Mouse (Mus musculus) heart, adult 2 months (tissue): ENCODE measurements around the gene Tmem8. TPM values are rescaled to one million over a fixed set of nuclear protein-coding genes. Genes with fewer than 3 reads are reported as not detected.
A peak's percentile ranks its signal among the peaks of the same experiment; 100 is the strongest.

ENCODE experiments used
- DNase-seq, 2 experiments: peaks; one replicate each; pipeline ENCODE4 v3.0.0; 2021
- H3K27ac ChIP-seq: fragments of 200-600 bp; 2 replicates; pipeline ENCODE4 v1.8.1; 2022
- H3K27me3 ChIP-seq: fragments of 200-500 bp; 2 replicates; pipeline ENCODE4 v1.6.1; 2012; ENCODE audit warnings: mild to moderate bottlenecking, low read length, inconsistent platforms, mixed read lengths; ENCODE audit not compliant: control insufficient read depth, insufficient read depth
- H3K36me3 ChIP-seq: fragments of 200-500 bp; 2 replicates; pipeline ENCODE4 v1.6.1; 2012; ENCODE audit warnings: low read length, inconsistent platforms; ENCODE audit not compliant: control insufficient read depth, insufficient read depth
- H3K4me1 ChIP-seq: fragments of 200-500 bp; 2 replicates; pipeline ENCODE4 v1.6.1; 2011; ENCODE audit warnings: low read length; ENCODE audit not compliant: control insufficient read depth, insufficient read depth
- H3K4me3 ChIP-seq: fragments of 200-600 bp; 2 replicates; pipeline ENCODE4 v1.8.1; 2022
- H3K79me2 ChIP-seq: fragments of 200-500 bp; replicated peaks from 2 replicates; pipeline ENCODE4 v1.6.1; 2012; ENCODE audit warnings: mild to moderate bottlenecking, inconsistent platforms, low read length, moderate library complexity, mixed read lengths; ENCODE audit not compliant: control insufficient read depth, insufficient read depth
- H3K9ac ChIP-seq: fragments of 200-500 bp; 2 replicates; pipeline ENCODE4 v1.6.1; 2012; ENCODE audit warnings: low read depth, mild to moderate bottlenecking, control low read depth, inconsistent platforms, low read length, mixed read lengths
- CTCF ChIP-seq: fragments of 200-600 bp; IDR thresholded peaks from 2 replicates; pipeline ENCODE4 v1.8.1; 2022; ENCODE audit warnings: antibody characterized with exemption, mild to moderate bottlenecking, moderate library complexity
- EP300 ChIP-seq: fragments of 200-500 bp; IDR thresholded peaks from 2 replicates; pipeline ENCODE4 v1.6.1; 2011; ENCODE audit warnings: low read depth, low read length, control low read depth; ENCODE audit not compliant: insufficient read depth
- POLR2A ChIP-seq: fragments of 200-500 bp; IDR thresholded peaks from 2 replicates; pipeline ENCODE4 v1.6.1; 2011; ENCODE audit warnings: mild to moderate bottlenecking, low read depth, low read length, control low read depth; ENCODE audit not compliant: insufficient read depth
- WGBS: fragments of 180-500 bp; shearing (Covaris S2); methylation state at CpG from one replicate; pipeline ENCODE4 v1.1.7; 2018; 5-methylcytosine and 5-hydroxymethylcytosine counted together
- intact Hi-C: fragments of 180-260 bp; cut with DNase I; formaldehyde crosslinking; loops from one replicate; pipeline ENCODE4 v1.15.1; 2025
- long read RNA-seq: library from polyadenylated mRNA; stranded (forward); transcript quantifications from one replicate; pipeline ENCODE4 v2.0.0, GENCODE M21; 2021
- polyA plus RNA-seq: library from polyadenylated mRNA; depleted of rRNA; stranded (reverse); fragments of >200 nt; gene quantifications from 2 replicates; pipeline ENCODE4 v1.2.3, GENCODE M21; 2012; rRNA removed
- total RNA-seq, 2 experiments: library from RNA; stranded (reverse); gene quantifications; 2 replicates each; pipeline ENCODE4 v1.2.3; 2021

The Tmem8 gene
- 1 to 10 TPM; 3.8 to 5.3 TPM for total RNA-seq
- polyA plus RNA-seq, result 10.5 and 11.6 TPM in 2 replicates
- long read RNA-seq, partial matches to known transcripts, result 0 of 5 reads
- long read RNA-seq, other reads (novel, unspliced or antisense), result 2 of 5 reads

GRCm38 (mm10) chr17:26113181-26113948 lies at the start of gene Tmem8:
TSS of gene Tmem8 (plus strand) at chr17:26113299.
- no peaks in the 10 kb centered on the region for H3K4me1 ChIP-seq
- H3K4me3 ChIP-seq, result peak within 1 kb of the TSS; percentile 65
- 2% methylated on average over 73 of the region's 75 CpGs for WGBS
- no peaks in the 10 kb centered on the region for H3K36me3 ChIP-seq
- no peaks in the 10 kb centered on the region for H3K79me2 ChIP-seq
- TF ChIP-seq EP300, result no peak
- TF ChIP-seq CTCF, result peak; percentile 37
- H3K27ac ChIP-seq, result no peak within 1 kb of the TSS; the same call in 1 of the 2 replicates
- H3K27me3 ChIP-seq, result peaks cover 4% of the 10 kb centered on the region; the same call in 1 of the 2 replicates
- H3K9ac ChIP-seq, result peak within 1 kb of the TSS; percentile 74
- peak; percentile 76 to 78 for DNase-seq
- intact Hi-C loops, result no loop called here

GRCm38 (mm10) chr17:26064916-26065315 lies 48.2 kb upstream of the Tmem8 start:
- peaks cover 4% of the 10 kb centered on the region for H3K79me2 ChIP-seq
- WGBS, result 27% methylated on average over 6 of the region's 6 CpGs
- no peak overlapping the region for H3K4me3 ChIP-seq
- DNase-seq, result no peak
- no peak overlapping the region for H3K9ac ChIP-seq
- TF ChIP-seq EP300 (no peak), CTCF (no peak), POLR2A (no peak)
- H3K27ac ChIP-seq, result peak overlapping the region; percentile 17; the same call in 1 of the 2 replicates
- intact Hi-C loops, result no loop called here
- H3K27me3 ChIP-seq, result no peaks in the 10 kb centered on the region
- no peaks in the 10 kb centered on the region for H3K36me3 ChIP-seq
- H3K4me1 ChIP-seq, result peaks cover 13% of the 10 kb centered on the region

DNA sequence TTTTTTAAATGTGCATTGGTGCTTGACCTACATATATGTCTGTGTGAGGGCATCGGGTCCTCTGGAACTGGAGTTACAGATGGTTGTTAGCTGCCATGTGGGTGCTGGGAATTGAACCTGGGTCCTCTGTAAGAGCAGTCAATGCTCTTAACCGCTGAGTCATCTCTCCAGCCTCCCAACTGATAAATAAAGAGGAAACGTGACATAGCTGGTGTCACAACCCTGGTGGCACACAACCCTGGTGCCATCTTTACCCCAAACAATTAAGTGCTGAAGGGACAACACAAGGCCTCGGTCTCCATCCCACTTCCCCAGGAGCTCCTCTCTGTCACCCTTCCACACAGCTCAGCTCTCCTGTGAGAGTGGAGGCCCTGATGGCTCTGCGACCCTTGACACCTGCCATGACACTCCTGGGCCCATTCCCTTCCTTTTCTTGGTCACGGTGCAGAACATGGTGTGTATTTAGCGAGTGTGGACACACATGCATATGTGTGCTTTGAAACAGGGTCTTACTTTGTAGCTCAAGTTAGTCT lies 46.5 kb upstream of the Tmem8 start:
- no peak for DNase-seq

DNA sequence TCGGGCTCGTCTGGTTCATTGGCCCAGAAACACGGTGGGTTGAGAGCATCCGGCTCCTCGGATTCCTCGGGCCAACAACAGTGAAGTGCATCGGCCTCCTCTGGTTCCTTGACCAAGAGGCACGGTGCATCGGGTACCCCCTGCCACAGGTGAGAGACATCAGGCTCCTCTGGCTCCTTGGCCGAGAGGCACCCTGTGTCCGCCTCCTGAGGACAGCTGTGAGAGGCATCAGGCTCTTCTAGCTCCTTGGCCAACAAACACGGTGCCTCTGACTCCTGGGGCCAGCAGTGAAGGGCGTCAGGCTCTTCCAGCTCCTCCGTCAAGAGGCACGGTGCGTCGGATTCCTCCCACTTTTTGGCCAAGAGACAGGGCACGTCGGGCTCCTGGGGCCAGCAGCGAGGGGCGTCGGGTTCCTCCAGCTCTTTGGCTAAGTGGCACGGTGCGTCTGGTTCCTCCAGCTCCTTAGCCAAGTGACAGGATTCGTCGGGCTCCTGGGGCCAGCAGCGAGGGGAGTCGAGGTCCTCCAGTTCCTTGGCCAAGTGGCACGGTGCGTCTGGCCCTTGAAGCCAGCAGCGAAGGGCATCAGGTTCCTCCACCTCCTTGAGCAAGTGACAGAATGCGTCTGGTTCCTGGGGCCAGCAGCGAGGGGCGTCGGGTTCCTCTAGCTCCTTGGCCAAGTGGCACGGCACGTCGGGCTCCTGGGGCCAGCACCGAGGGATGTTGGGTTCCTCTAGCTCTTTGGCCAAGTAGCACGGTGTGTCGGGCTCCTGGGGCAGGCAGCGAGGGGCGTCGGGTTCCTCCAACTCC lies 44.9 kb upstream of the Tmem8 start:
- Histone ChIP-seq H3K4me1 (peaks cover 14% of the 10 kb centered on the region), H3K27me3 (no peaks in the 10 kb centered on the region), H3K4me3 (peak overlapping the region; percentile 75), H3K9ac (peak overlapping the region; percentile 88), H3K79me2 (peaks cover 4% of the 10 kb centered on the region), H3K36me3 (no peaks in the 10 kb centered on the region), H3K27ac (peak overlapping the region; percentile 72)
- peak; percentile 28 to 38 for DNase-seq
- intact Hi-C loops, result loop anchor here (2.0 kb wide), 1 partner anchor 23 kb away; the partner anchor contains the start of gene Decr2
- no peak for TF ChIP-seq EP300
- TF ChIP-seq POLR2A, result no peak
- no peak for TF ChIP-seq CTCF
- 4% methylated on average over 44 of the region's 44 CpGs for WGBS

More for the DNA sequence above, 46.5 kb upstream of the Tmem8 start:
- peaks cover 4% of the 10 kb centered on the region for H3K79me2 ChIP-seq
- no peak overlapping the region for H3K9ac ChIP-seq
- H3K36me3 ChIP-seq, result no peaks in the 10 kb centered on the region
- intact Hi-C loops, result no loop called here
- H3K27me3 ChIP-seq, result no peaks in the 10 kb centered on the region
- no peak for TF ChIP-seq CTCF
- TF ChIP-seq EP300, result no peak
- TF ChIP-seq POLR2A, result no peak
- no peak overlapping the region for H3K4me3 ChIP-seq
- WGBS, result 94% methylated on average over 7 of the region's 7 CpGs
- H3K27ac ChIP-seq, result no peak overlapping the region
- peaks cover 14% of the 10 kb centered on the region for H3K4me1 ChIP-seq

- WGBS, result under 1% methylated on average over 91 of the region's 94 CpGs
- intact Hi-C loops, result loop anchor here (1.0 to 2.0 kb wide), 2 partner anchors 22 to 26 kb away; partner anchors contain the start of gene Decr2
- peaks cover 14% of the 10 kb centered on the region for H3K4me1 ChIP-seq
Measured at GRCm38 (mm10) chr17:26068831-26069739, 44.0 kb upstream of the Tmem8 start, which contains the start of gene Rab11fip3. TSS of gene Rab11fip3 (minus strand) at chr17:26069555.

More at GRCm38 (mm10) chr17:26068831-26069739, 44.0 kb upstream of the Tmem8 start, which contains the start of gene Rab11fip3:
- DNase-seq, result peak; percentile 87
- Histone ChIP-seq H3K79me2 (peaks cover 4% of the 10 kb centered on the region), H3K27me3 (no peaks in the 10 kb centered on the region), H3K4me3 (peak within 1 kb of the TSS; percentile 75), H3K36me3 (no peaks in the 10 kb centered on the region), H3K27ac (peak within 1 kb of the TSS; percentile 72), H3K9ac (peak within 1 kb of the TSS; percentile 88)
- TF ChIP-seq CTCF (no peak), EP300 (0 out of 2 replicates have a peak, but pooled peaks have one; percentile 38), POLR2A (peak; percentile 97)
